Mouse (Mus musculus) CH12.LX (cell line): ENCODE measurements at regions not wholly inside any gene's neighbourhood (a gene's known extent, or its start where the extent isn't known, plus 50 kb on each side); places are given as distances from the start of the nearest gene placed in this dataset.

Experiments
- BHLHE40 ChIP-seq: IDR thresholded peaks from 2 replicates; pipeline ENCODE4 v1.6.1; 2011; ENCODE audit warnings: mild to moderate bottlenecking, low read depth, low read length, improper control_type of control experiment
- CHD2 ChIP-seq: IDR thresholded peaks from 2 replicates; pipeline ENCODE4 v1.6.1; 2011; ENCODE audit warnings: low read length, improper control_type of control experiment
- CTCF ChIP-seq, 2 experiments: IDR thresholded peaks in 1 of 2; conservative IDR thresholded peaks in 1 of 2; 2 replicates each; pipeline ENCODE4 v1.5.1; 2011 to 2012; ENCODE audit warnings: low read depth in 2 of 2, low read length in 2 of 2, improper control_type of control experiment in 1 of 2, inconsistent platforms in 1 of 2, mild to moderate bottlenecking in 1 of 2, moderate library complexity in 1 of 2
- EP300 ChIP-seq: IDR thresholded peaks from 2 replicates; pipeline ENCODE4 v1.6.1; 2011; ENCODE audit warnings: low read length, improper control_type of control experiment
- JUND ChIP-seq: conservative IDR thresholded peaks from 2 replicates; pipeline ENCODE4 v1.6.1; 2011; ENCODE audit warnings: low read depth, low read length, improper control_type of control experiment
- MAFK ChIP-seq: IDR thresholded peaks from 2 replicates; pipeline ENCODE4 v1.6.1; 2011; ENCODE audit warnings: low read length, improper control_type of control experiment; ENCODE audit not compliant: insufficient replicate concordance
- MAZ ChIP-seq: IDR thresholded peaks from 2 replicates; pipeline ENCODE4 v1.6.1; 2012; ENCODE audit warnings: low read depth, mild to moderate bottlenecking, inconsistent platforms, low read length, improper control_type of control experiment, moderate library complexity
- NELFE ChIP-seq: IDR thresholded peaks from 2 replicates; pipeline ENCODE4 v1.6.1; 2011; ENCODE audit warnings: low read depth, low read length, improper control_type of control experiment
- POLR2A ChIP-seq: IDR thresholded peaks from 2 replicates; pipeline ENCODE4 v1.6.1; 2011; ENCODE audit warnings: low read depth, mild to moderate bottlenecking, improper control_type of control experiment, low read length
- POLR2AphosphoS2 ChIP-seq: IDR thresholded peaks from 2 replicates; pipeline ENCODE4 v1.6.1; 2011; ENCODE audit warnings: low read depth, low read length, improper control_type of control experiment
- RCOR1 ChIP-seq: conservative IDR thresholded peaks from 2 replicates; pipeline ENCODE4 v1.6.1; 2012; ENCODE audit warnings: low read depth, mild to moderate bottlenecking, inconsistent platforms, low read length, improper control_type of control experiment
- SIN3A ChIP-seq: IDR thresholded peaks from 2 replicates; pipeline ENCODE4 v1.6.1; 2012; ENCODE audit warnings: low read length, improper control_type of control experiment, inconsistent platforms
- SMC3 ChIP-seq: IDR thresholded peaks from 2 replicates; pipeline ENCODE4 v1.6.1; 2011; ENCODE audit warnings: low read depth, low read length, improper control_type of control experiment
- TCF12 ChIP-seq: IDR thresholded peaks from 2 replicates; pipeline ENCODE4 v1.6.1; 2014; ENCODE audit warnings: low read depth, mild to moderate bottlenecking, inconsistent platforms, low read length, improper control_type of control experiment

DNA sequence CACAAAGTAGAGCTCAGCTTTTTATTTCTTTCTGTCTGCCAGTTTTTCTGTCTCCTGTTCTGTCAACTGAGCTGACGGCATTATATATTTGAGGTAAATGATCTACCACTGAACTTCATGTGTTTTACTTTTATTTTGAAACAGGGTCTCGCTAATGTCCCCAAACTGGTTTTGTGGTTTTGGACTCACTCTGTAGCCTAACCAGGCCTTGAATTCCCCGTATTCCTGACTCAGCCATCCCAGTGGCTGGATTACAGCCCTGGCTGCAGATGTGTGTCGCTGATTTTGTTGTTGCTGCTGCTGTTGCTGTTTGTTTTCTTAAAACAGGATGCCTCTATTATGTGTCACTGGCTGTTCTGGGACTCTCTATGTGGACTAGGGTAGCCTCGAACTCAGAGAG lies 317.3 kb upstream of the Irx1 start:
- TF ChIP-seq JUND (no peak), SMC3 (no peak), EP300 (no peak), MAFK (no peak), RCOR1 (no peak), BHLHE40 (no peak), CTCF (conservative IDR thresholded peaks at IDR 0.05 in 1 of 2, IDR thresholded peaks at IDR 0.05 in 1 of 2; ENCODE audit: low read depth in 2 of 2, low read length in 2 of 2) (no peak), POLR2AphosphoS2 (no peak), POLR2A (no peak), CHD2 (no peak), NELFE (no peak), SIN3A (no peak), TCF12 (no peak), MAZ (no peak)
